Mouse (Mus musculus): ENCODE measurements around the gene Spag7. TPM values are rescaled to one million over a fixed set of nuclear protein-coding genes. Genes with fewer than 3 reads are reported as not detected.

Spag7 gene
- polyA plus RNA-seq, 1 experiment from 2014 or later = 107 TPM

DNA sequence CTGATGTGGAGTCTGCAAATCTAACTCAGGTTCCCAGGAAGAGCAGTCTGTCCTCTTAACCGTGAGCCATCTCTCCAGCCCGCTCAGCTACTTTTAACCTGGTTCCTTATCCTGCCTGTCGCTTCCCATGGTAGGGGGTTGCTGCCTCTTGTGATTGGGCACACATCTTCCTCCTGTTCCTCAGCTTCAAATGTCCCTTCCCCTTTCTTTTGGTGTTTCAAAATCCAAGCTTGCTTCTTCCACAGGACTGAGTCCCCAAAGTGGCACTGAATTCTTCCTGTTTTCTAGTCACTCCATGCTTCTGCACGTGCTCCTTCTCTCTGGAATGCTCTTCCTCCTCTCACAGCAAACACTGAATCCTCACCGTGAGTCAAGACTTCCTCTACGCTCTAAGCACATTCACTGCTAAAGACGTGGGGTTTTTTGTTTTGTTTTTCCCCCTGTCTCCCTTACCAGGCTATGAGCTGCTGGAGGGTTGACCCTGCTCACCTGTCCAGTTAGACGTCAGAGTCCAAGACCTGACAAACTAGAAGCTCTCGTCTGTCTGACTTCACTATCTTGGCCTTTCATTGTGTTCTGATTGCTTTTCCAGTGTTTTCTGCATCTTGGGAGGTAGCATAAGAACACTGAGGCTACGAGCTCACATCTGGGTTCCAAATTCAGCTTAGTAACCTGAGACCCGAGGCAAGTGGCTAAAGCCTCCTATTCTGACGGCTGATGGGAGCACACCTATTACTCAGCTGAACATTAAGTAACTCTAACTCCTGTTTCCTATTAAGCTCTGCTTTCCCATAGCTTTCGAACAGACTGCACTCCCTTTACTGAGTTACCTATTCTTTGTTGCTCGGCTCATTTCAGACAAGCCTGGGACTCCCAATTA lies 1.7 kb downstream of the Spag7 start:
- Histone ChIP-seq H3K9me3 (replicated peaks; ENCODE audit: control insufficient read depth, low read length) (no peaks in the 10 kb centered on the region), H3K4me1 (ENCODE audit: control insufficient read depth, insufficient read depth, low read length) (no peaks in the 10 kb centered on the region), H3K27me3 (ENCODE audit: control insufficient read depth, insufficient read depth, low read length) (no peaks in the 10 kb centered on the region), H3K27ac (replicated peaks; ENCODE audit: low read depth, low read length) (peak overlapping the region; percentile 77), H3K36me3 (replicated peaks; ENCODE audit: control insufficient read depth, insufficient read depth, low read depth, low read length) (peaks cover 4% of the 10 kb centered on the region), H3K9ac (replicated peaks; ENCODE audit: low read length) (peak overlapping the region; percentile 59), H3K4me3 (ENCODE audit: low read depth, low read length) (peak overlapping the region; percentile 51), H3K4me2 (ENCODE audit: low read depth, low read length) (peak overlapping the region; percentile 71)
- DNase-seq (ENCODE audit: low spot score) (peak; percentile 62), ATAC-seq (replicated peaks; ENCODE audit: insufficient number of reproducible peaks, low FRiP score, low TSS enrichment, low read depth) (no peak)
- 56% methylated on average over 14 of the region's 14 CpGs for WGBS

DNA sequence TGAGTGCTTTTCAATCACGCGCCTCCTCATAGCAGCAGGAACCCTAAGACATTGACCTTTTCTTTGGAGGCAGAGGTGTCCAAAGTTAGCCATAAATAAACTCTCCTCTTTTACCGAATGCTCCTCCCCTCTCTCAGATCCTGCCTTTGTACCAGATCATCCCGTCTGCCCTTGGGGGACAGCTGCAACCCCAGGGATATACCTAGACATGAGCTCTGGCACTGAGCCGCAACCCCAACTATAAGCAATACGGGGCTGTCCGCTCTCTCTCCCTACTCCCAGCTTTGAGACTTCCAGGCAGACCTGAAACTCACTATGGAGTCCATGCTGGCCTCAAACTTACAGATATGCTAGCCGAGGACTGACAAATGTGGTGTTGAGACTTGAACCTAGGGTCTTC lies 2.5 kb downstream of the Spag7 start:
- no peak overlapping the region for H3K4me3 ChIP-seq (ENCODE audit: low read depth, low read length)
- no peak overlapping the region for H3K9ac ChIP-seq (replicated peaks; ENCODE audit: low read length)
- DNase-seq (ENCODE audit: low spot score) (no peak), ATAC-seq (replicated peaks; ENCODE audit: insufficient number of reproducible peaks, low FRiP score, low TSS enrichment, low read depth) (no peak)
- H3K4me2 ChIP-seq (ENCODE audit: low read depth, low read length) = no peak overlapping the region
- peaks cover 7% of the 10 kb centered on the region for H3K36me3 ChIP-seq (replicated peaks; ENCODE audit: control insufficient read depth, insufficient read depth, low read depth, low read length)
- H3K27me3 ChIP-seq (ENCODE audit: control insufficient read depth, insufficient read depth, low read length) = no peaks in the 10 kb centered on the region
- WGBS = 94% methylated on average over 8 of the region's 8 CpGs
- no peaks in the 10 kb centered on the region for H3K9me3 ChIP-seq (replicated peaks; ENCODE audit: control insufficient read depth, low read length)
- H3K27ac ChIP-seq (replicated peaks; ENCODE audit: low read depth, low read length) = no peak overlapping the region
- H3K4me1 ChIP-seq (ENCODE audit: control insufficient read depth, insufficient read depth, low read length) = no peaks in the 10 kb centered on the region

DNA sequence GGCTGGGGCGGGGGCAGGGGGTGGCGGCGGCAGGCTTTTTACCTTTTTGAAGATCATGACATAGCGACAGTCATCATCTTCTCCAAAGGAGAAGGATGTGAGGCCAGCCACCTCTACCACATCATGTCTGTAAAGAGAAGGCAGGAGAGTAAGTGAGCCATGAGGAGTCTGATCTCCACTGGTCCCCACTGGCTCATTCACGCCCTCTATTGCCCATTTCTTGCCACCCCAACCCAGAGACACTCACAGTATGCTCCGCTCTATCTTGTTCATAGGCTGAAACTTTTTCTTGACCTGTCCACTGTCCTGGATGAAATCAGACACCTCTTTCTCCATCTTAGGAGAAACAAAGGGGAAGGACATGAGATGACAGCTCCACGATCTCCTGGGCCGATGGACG lies 4.5 kb downstream of the Spag7 start:
- no peaks in the 10 kb centered on the region for H3K9me3 ChIP-seq (replicated peaks; ENCODE audit: control insufficient read depth, low read length)
- 89% methylated on average over 9 of the region's 9 CpGs for WGBS
- ATAC-seq (replicated peaks; ENCODE audit: insufficient number of reproducible peaks, low FRiP score, low TSS enrichment, low read depth) (no peak), DNase-seq (ENCODE audit: low spot score) (no peak)
- H3K27ac ChIP-seq (replicated peaks; ENCODE audit: low read depth, low read length) = no peak overlapping the region
- no peak overlapping the region for H3K9ac ChIP-seq (replicated peaks; ENCODE audit: low read length)
- peaks cover 7% of the 10 kb centered on the region for H3K36me3 ChIP-seq (replicated peaks; ENCODE audit: control insufficient read depth, insufficient read depth, low read depth, low read length)
- H3K4me1 ChIP-seq (ENCODE audit: control insufficient read depth, insufficient read depth, low read length) = no peaks in the 10 kb centered on the region
- no peak overlapping the region for H3K4me2 ChIP-seq (ENCODE audit: low read depth, low read length)
- H3K27me3 ChIP-seq (ENCODE audit: control insufficient read depth, insufficient read depth, low read length) = no peaks in the 10 kb centered on the region
- no peak overlapping the region for H3K4me3 ChIP-seq (ENCODE audit: low read depth, low read length)

DNA sequence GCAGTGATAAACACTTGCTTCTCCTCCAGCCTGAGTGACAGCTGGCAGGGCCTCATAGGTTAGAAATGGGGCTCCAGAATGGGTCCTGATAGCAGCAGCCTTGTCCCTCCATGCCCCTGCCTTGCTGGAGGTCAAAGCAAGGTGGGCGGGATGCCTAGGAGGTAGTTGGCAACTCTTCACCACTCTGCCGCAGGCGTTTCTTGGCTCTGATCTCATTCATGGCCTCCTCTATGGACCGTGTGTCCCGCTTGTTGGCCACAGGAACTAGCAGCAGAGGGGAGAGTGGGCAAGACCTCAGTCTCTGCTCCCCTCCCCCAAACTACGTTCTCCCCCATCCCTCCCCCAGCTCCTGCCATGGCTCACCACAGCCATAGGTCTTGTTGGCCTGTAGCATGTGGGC lies 5.3 kb downstream of the Spag7 start:
- no peak for ATAC-seq (replicated peaks; ENCODE audit: insufficient number of reproducible peaks, low FRiP score, low TSS enrichment, low read depth)
- no peak overlapping the region for H3K9ac ChIP-seq (replicated peaks; ENCODE audit: low read length)
- H3K9me3 ChIP-seq (replicated peaks; ENCODE audit: control insufficient read depth, low read length) = no peaks in the 10 kb centered on the region
- no peak overlapping the region for H3K4me3 ChIP-seq (ENCODE audit: low read depth, low read length)
- no peak for DNase-seq (ENCODE audit: low spot score)
- no peaks in the 10 kb centered on the region for H3K4me1 ChIP-seq (ENCODE audit: control insufficient read depth, insufficient read depth, low read length)
- H3K4me2 ChIP-seq (ENCODE audit: low read depth, low read length) = no peak overlapping the region
- H3K36me3 ChIP-seq (replicated peaks; ENCODE audit: control insufficient read depth, insufficient read depth, low read depth, low read length) = peaks cover 7% of the 10 kb centered on the region
- H3K27me3 ChIP-seq (ENCODE audit: control insufficient read depth, insufficient read depth, low read length) = no peaks in the 10 kb centered on the region
- WGBS = 93% methylated on average over 6 of the region's 6 CpGs
- H3K27ac ChIP-seq (replicated peaks; ENCODE audit: low read depth, low read length) = no peak overlapping the region

DNA sequence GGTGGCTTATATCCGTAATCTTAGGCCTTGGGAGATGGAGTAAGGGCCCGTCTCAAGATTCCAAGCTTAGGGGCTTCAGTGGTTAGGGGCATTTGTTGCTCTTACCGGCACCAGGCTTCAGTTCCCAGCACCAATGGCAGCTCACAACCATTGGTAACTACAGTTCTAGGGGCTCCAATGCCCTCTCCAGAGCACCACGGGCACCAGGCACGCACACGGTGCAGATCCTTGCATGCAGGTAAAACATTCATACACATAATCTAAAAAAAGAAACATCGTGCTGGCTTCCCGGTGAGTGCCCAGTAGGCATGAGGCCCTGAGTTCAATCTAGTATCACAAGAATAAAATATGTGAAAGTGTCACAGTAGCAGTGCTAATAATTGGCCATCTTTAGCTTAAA lies 6.1 kb downstream of the Spag7 start:
- peaks cover 7% of the 10 kb centered on the region for H3K36me3 ChIP-seq (replicated peaks; ENCODE audit: control insufficient read depth, insufficient read depth, low read depth, low read length)
- H3K4me2 ChIP-seq (ENCODE audit: low read depth, low read length) = no peak overlapping the region
- H3K4me3 ChIP-seq (ENCODE audit: low read depth, low read length) = no peak overlapping the region
- no peak for ATAC-seq (replicated peaks; ENCODE audit: insufficient number of reproducible peaks, low FRiP score, low TSS enrichment, low read depth)
- H3K4me1 ChIP-seq (ENCODE audit: control insufficient read depth, insufficient read depth, low read length) = no peaks in the 10 kb centered on the region
- DNase-seq (ENCODE audit: low spot score) = no peak
- no peak overlapping the region for H3K27ac ChIP-seq (replicated peaks; ENCODE audit: low read depth, low read length)
- H3K27me3 ChIP-seq (ENCODE audit: control insufficient read depth, insufficient read depth, low read length) = no peaks in the 10 kb centered on the region
- no peaks in the 10 kb centered on the region for H3K9me3 ChIP-seq (replicated peaks; ENCODE audit: control insufficient read depth, low read length)
- WGBS = 90% methylated on average over 8 of the region's 8 CpGs
- no peak overlapping the region for H3K9ac ChIP-seq (replicated peaks; ENCODE audit: low read length)

- no peak overlapping the region for H3K9ac ChIP-seq (replicated peaks; ENCODE audit: low read length)
- H3K9me3 ChIP-seq (replicated peaks; ENCODE audit: control insufficient read depth, low read length) = no peaks in the 10 kb centered on the region
- no peak overlapping the region for H3K4me3 ChIP-seq (ENCODE audit: low read depth, low read length)
- no peak overlapping the region for H3K27ac ChIP-seq (replicated peaks; ENCODE audit: low read depth, low read length)
- H3K36me3 ChIP-seq (replicated peaks; ENCODE audit: control insufficient read depth, insufficient read depth, low read depth, low read length) = peaks cover 7% of the 10 kb centered on the region
- no peaks in the 10 kb centered on the region for H3K27me3 ChIP-seq (ENCODE audit: control insufficient read depth, insufficient read depth, low read length)
- peaks cover 7% of the 10 kb centered on the region for H3K4me1 ChIP-seq (ENCODE audit: control insufficient read depth, insufficient read depth, low read length)
- H3K4me2 ChIP-seq (ENCODE audit: low read depth, low read length) = no peak overlapping the region
- ATAC-seq (replicated peaks; ENCODE audit: insufficient number of reproducible peaks, low FRiP score, low TSS enrichment, low read depth) = no peak
- WGBS = 89% methylated on average over 8 of the region's 8 CpGs
- DNase-seq (ENCODE audit: low spot score) = no peak
These were observed 8.6 kb downstream of the Spag7 start for GRCm38 (mm10) chr11:70660571-70660970.

DNA sequence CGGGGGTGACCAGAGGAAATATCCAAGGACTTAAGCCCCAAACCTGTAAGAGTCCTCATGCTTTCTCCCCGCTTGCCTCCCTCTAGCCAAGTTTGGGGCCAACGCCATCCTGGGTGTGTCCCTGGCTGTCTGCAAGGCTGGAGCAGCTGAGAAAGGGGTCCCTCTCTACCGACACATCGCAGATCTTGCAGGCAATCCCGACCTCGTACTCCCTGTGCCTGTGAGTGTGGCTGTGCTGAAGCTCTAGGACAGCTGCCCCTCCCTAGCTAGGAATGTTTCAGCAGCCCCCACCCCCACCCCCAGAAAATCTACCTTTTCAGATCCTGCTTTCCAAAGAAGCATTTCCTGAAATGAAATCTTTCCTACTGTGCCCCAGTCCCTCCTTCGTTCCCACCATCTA lies 10.3 kb downstream of the Spag7 start:
- Histone ChIP-seq H3K9ac (replicated peaks; ENCODE audit: low read length) (no peak overlapping the region), H3K36me3 (replicated peaks; ENCODE audit: control insufficient read depth, insufficient read depth, low read depth, low read length) (peaks cover 3% of the 10 kb centered on the region), H3K27me3 (ENCODE audit: control insufficient read depth, insufficient read depth, low read length) (no peaks in the 10 kb centered on the region), H3K4me1 (ENCODE audit: control insufficient read depth, insufficient read depth, low read length) (peaks cover 7% of the 10 kb centered on the region), H3K4me2 (ENCODE audit: low read depth, low read length) (no peak overlapping the region), H3K9me3 (replicated peaks; ENCODE audit: control insufficient read depth, low read length) (no peaks in the 10 kb centered on the region), H3K4me3 (ENCODE audit: low read depth, low read length) (no peak overlapping the region), H3K27ac (replicated peaks; ENCODE audit: low read depth, low read length) (no peak overlapping the region)
- 71% methylated on average over 8 of the region's 8 CpGs for WGBS
- DNase-seq (ENCODE audit: low spot score) (no peak), ATAC-seq (replicated peaks; ENCODE audit: insufficient number of reproducible peaks, low FRiP score, low TSS enrichment, low read depth) (no peak)

GRCm38 (mm10) chr11:70658521-70658920 lies 10.7 kb downstream of the Spag7 start:
- DNase-seq (ENCODE audit: low spot score) (no peak), ATAC-seq (replicated peaks; ENCODE audit: insufficient number of reproducible peaks, low FRiP score, low TSS enrichment, low read depth) (no peak)
- Histone ChIP-seq H3K4me3 (ENCODE audit: low read depth, low read length) (no peak overlapping the region), H3K9ac (replicated peaks; ENCODE audit: low read length) (no peak overlapping the region), H3K27me3 (ENCODE audit: control insufficient read depth, insufficient read depth, low read length) (no peaks in the 10 kb centered on the region), H3K27ac (replicated peaks; ENCODE audit: low read depth, low read length) (no peak overlapping the region), H3K4me2 (ENCODE audit: low read depth, low read length) (no peak overlapping the region), H3K36me3 (replicated peaks; ENCODE audit: control insufficient read depth, insufficient read depth, low read depth, low read length) (peaks cover 3% of the 10 kb centered on the region), H3K9me3 (replicated peaks; ENCODE audit: control insufficient read depth, low read length) (no peaks in the 10 kb centered on the region), H3K4me1 (ENCODE audit: control insufficient read depth, insufficient read depth, low read length) (peaks cover 7% of the 10 kb centered on the region)
- WGBS = 90% methylated on average over 5 of the region's 5 CpGs
